8 mouse cellular contexts compared by ENCODE assay signal in genomic region chr4:53826641-53827248, GRCm38 (mm10). TPM values are rescaled to one million over a fixed set of nuclear protein-coding genes. Genes with fewer than 3 reads are reported as not detected.
DNase-seq lines count a peak whose midpoint lies in the region; ATAC-seq lines count a peak whose summit lies in the region.
"Had no signal": no experiment of that assay in that cellular context is flagged by ENCODE, and none has a peak within 500 bp of the region (broad histone marks: within the 10 kb centered on the region; RNA-seq: fewer than 3 reads in every experiment).

No protein-coding gene starts in this region.

- peak overlapping the region; percentile 72 for H3K4me2 ChIP-seq in forebrain, embryonic 14.5 days (ENCODE audit: low read length)
- H3K4me2 ChIP-seq in liver, embryonic 11.5 days: peak overlapping the region; percentile 69

- peak overlapping the region; percentile 86 for H3K4me3 ChIP-seq in forebrain, embryonic 14.5 days (ENCODE audit: low read depth, low read length)
- H3K4me3 ChIP-seq in liver, embryonic 11.5 days (ENCODE audit: low read depth, low read length): peak overlapping the region; percentile 66

- no peaks in the 10 kb centered on the region for H3K9me3 ChIP-seq in forebrain, embryonic 14.5 days (replicated peaks; ENCODE audit: control insufficient read depth, low read length)
- no peaks in the 10 kb centered on the region for H3K9me3 ChIP-seq in liver, embryonic 11.5 days (ENCODE audit: control insufficient read depth, low read length)

- H3K27me3 ChIP-seq in forebrain, embryonic 14.5 days (replicated peaks; ENCODE audit: control insufficient read depth, insufficient read depth, low read length): no peaks in the 10 kb centered on the region
- H3K27me3 ChIP-seq in liver, embryonic 11.5 days (replicated peaks; ENCODE audit: control insufficient read depth, insufficient read depth, low read length): no peaks in the 10 kb centered on the region

- DNase-seq in A20 (ENCODE audit: low read depth, low spot score): peak; percentile 62
- no peak for DNase-seq in forebrain, embryonic 14.5 days (ENCODE audit: low spot score)
- no peak for DNase-seq in liver, embryonic 11.5 days (ENCODE audit: low spot score)
- peak; percentile 18 for DNase-seq in retina, embryonic 14.5 days (ENCODE audit: low spot score)
- DNase-seq in urinary bladder, postnatal 14 days (ENCODE audit: low spot score): no peak
- DNase-seq in layer of hippocampus, postnatal 10 days (ENCODE audit: low spot score in 2 of 2): no peak

- no peaks in the 10 kb centered on the region for H3K36me3 ChIP-seq in forebrain, embryonic 14.5 days (ENCODE audit: control insufficient read depth, insufficient read depth, low read length)
- H3K36me3 ChIP-seq in liver, embryonic 11.5 days (ENCODE audit: control insufficient read depth, insufficient read depth, low read length): no peaks in the 10 kb centered on the region

- H3K27ac ChIP-seq in forebrain, embryonic 14.5 days (ENCODE audit: low read depth, low read length): no peak overlapping the region
- no peak overlapping the region for H3K27ac ChIP-seq in liver, embryonic 11.5 days (ENCODE audit: low read depth, low read length)

- H3K9ac ChIP-seq in forebrain, embryonic 14.5 days (ENCODE audit: low read length): peak overlapping the region; percentile 80
- peak overlapping the region; percentile 63 for H3K9ac ChIP-seq in liver, embryonic 11.5 days (ENCODE audit: low read depth, low read length)

- WGBS in forebrain, embryonic 14.5 days: 9% methylated on average over 11 of the region's 11 CpGs
- WGBS in liver, embryonic 11.5 days: 8% methylated on average over 11 of the region's 11 CpGs

- H3K4me1 ChIP-seq in forebrain, embryonic 14.5 days (ENCODE audit: control insufficient read depth, insufficient read depth, low read length): no peaks in the 10 kb centered on the region
- H3K4me1 ChIP-seq in liver, embryonic 11.5 days (replicated peaks; ENCODE audit: control insufficient read depth, insufficient read depth, low read length): no peaks in the 10 kb centered on the region

- peak; percentile 22 for ATAC-seq in CD4-positive, CD25-positive, alpha-beta regulatory T cell, adult 4 months
- no peak for ATAC-seq in forebrain, embryonic 14.5 days
- ATAC-seq in liver, embryonic 11.5 days (replicated peaks; ENCODE audit: low FRiP score): no peak

RNA-seq across cellular contexts. Expression of gene Tmem38b, which starts 0.9 kb away (rescaled TPM):
- 10 to 100 TPM; 15.0 to 17.3 TPM for polyA plus RNA-seq in CD4-positive, CD25-positive, alpha-beta regulatory T cell, adult 4 months (2017; shearing (Covaris generic))
- 6.9 and 7.0 TPM in 2 replicates for polyA plus RNA-seq in forebrain, embryonic 14.5 days (2014; fragmentation: Nextera tagmentation; extraction: Ambion mirVana)
- 4.5 and 5.1 TPM in 2 replicates for polyA plus RNA-seq in liver, embryonic 11.5 days (2014; fragmentation: Nextera tagmentation; extraction: Ambion mirVana)
- 10 to 100 TPM; 12.8 to 13.0 TPM for total RNA-seq in layer of hippocampus, postnatal 10 days (2021)

RNA-seq across cellular contexts. Expression of gene Tal2, which starts 47.2 kb away (rescaled TPM):
- not detected for polyA plus RNA-seq in CD4-positive, CD25-positive, alpha-beta regulatory T cell, adult 4 months (2017; shearing (Covaris generic))
- 0.19 and 0.28 TPM in 2 replicates for polyA plus RNA-seq in forebrain, embryonic 14.5 days (2014; fragmentation: Nextera tagmentation; extraction: Ambion mirVana)
- polyA plus RNA-seq in liver, embryonic 11.5 days (2014; fragmentation: Nextera tagmentation; extraction: Ambion mirVana): 0.08 TPM in 1 of 2 replicates, not detected in the other
- total RNA-seq in layer of hippocampus, postnatal 10 days (2021): under 1 TPM in 1 of 2 experiments, not detected in 1; 0.25 TPM
- total RNA-seq: left cerebral cortex, postnatal 25 days had no signal

Comparison
In these comparisons a context has a peak if more than half of its experiments do, and no peak if none do; other contexts are left out.
1. DNase-seq: peak in A20 (single experiment) and retina, embryonic 14.5 days (single experiment); none in forebrain, embryonic 14.5 days (single experiment), liver, embryonic 11.5 days (single experiment), urinary bladder, postnatal 14 days (single experiment) and layer of hippocampus, postnatal 10 days (0 of 2).